ENCODE assay signal across 10 mouse cellular contexts in the genomic region with DNA sequence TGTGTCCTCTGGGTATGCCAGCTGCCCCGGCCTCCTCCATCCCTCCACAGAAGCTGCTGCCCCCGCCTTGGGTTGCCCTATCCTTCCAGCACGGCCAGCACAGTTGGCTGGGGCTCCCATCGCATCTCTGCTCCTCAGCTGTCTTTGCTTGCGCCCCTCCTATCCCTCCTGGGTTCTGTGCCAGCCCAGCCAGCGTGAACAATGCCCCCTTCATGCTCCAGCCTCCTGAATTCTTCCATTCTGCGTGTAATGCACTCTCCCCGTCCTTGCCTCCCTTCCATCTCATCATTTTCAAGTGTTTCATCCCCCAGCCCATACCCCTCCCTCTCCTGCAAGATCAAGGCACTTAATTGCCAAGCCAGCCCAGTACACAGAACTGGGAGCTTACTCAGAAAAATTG.
DNase-seq lines count a peak whose midpoint lies in the region; ATAC-seq lines count a peak whose summit lies in the region.
"Had no signal": no experiment of that assay in that cellular context is flagged by ENCODE, and none has a peak within 500 bp of the region (broad histone marks: within the 10 kb centered on the region; RNA-seq: fewer than 3 reads in every experiment).

No protein-coding gene starts in this region.

- no peaks in the 10 kb centered on the region for H3K27me3 ChIP-seq in forebrain, embryonic 16.5 days (replicated peaks; ENCODE audit: control insufficient read depth, insufficient read depth, low read length)

- H3K4me3 ChIP-seq in forebrain, embryonic 16.5 days (replicated peaks; ENCODE audit: low read length), result no peak overlapping the region
- H3K4me3 ChIP-seq: lung, embryonic 15.5 days had no signal

- 0 out of 2 replicates have a peak overlapping the region, but pooled peaks have one; percentile 3 for H3K9ac ChIP-seq in forebrain, embryonic 16.5 days (replicated peaks; ENCODE audit: low read depth, low read length)
- H3K9ac ChIP-seq: lung, embryonic 15.5 days had no signal

- H3K27ac ChIP-seq in forebrain, embryonic 16.5 days (ENCODE audit: low read length), result peak overlapping the region; percentile 83
- H3K27ac ChIP-seq: lung, embryonic 15.5 days had no signal

- peak; percentile 41 for DNase-seq in gastrocnemius, postnatal 10 days
- no peak for DNase-seq in gastrocnemius, adult 8-10 months (ENCODE audit: low spot score in 2 of 2)
- peak; percentile 67 to 72 for DNase-seq in layer of hippocampus, postnatal 36 days
- peak; percentile 82 to 85 for DNase-seq in right cerebral cortex, postnatal 10 days (ENCODE audit: low spot score in 2 of 2)
- no peak for DNase-seq in spleen, postnatal 14 days (ENCODE audit: low spot score in 2 of 2)
- DNase-seq in thymus, postnatal 14 days, result no peak
- DNase-seq in kidney, postnatal 4 days, result no peak

- 21% methylated on average over 8 of the region's 8 CpGs for WGBS in forebrain, embryonic 16.5 days

- peaks cover 43% of the 10 kb centered on the region for H3K4me1 ChIP-seq in forebrain, embryonic 16.5 days (replicated peaks; ENCODE audit: control insufficient read depth, insufficient read depth, low read length)

- H3K9me3 ChIP-seq in forebrain, embryonic 16.5 days (ENCODE audit: control insufficient read depth, low read length), result no peaks in the 10 kb centered on the region
- H3K9me3 ChIP-seq: lung, embryonic 15.5 days had no signal

- ATAC-seq in forebrain, embryonic 16.5 days, result peak; percentile 49
- ATAC-seq: CD4-positive, CD25-positive, alpha-beta regulatory T cell, adult 4 months had no signal

- no peaks in the 10 kb centered on the region for H3K36me3 ChIP-seq in forebrain, embryonic 16.5 days (ENCODE audit: control insufficient read depth, insufficient read depth)
- H3K36me3 ChIP-seq: lung, embryonic 15.5 days had no signal

- 0 out of 2 replicates have a peak overlapping the region, but pooled peaks have one; percentile 6 for H3K4me2 ChIP-seq in forebrain, embryonic 16.5 days (ENCODE audit: low read length)
- H3K4me2 ChIP-seq: lung, embryonic 15.5 days had no signal

Comparison
In these comparisons a context has a peak if more than half of its experiments do, and no peak if none do; other contexts are left out.
1. DNase-seq: peak in gastrocnemius, postnatal 10 days (single experiment), layer of hippocampus, postnatal 36 days (2 of 2) and right cerebral cortex, postnatal 10 days (2 of 2); none in gastrocnemius, adult 8-10 months (0 of 2), spleen, postnatal 14 days (0 of 2), thymus, postnatal 14 days (single experiment) and kidney, postnatal 4 days (0 of 2).